Mouse (Mus musculus): ENCODE results near the gene Ctsc. TPM values are rescaled to one million over a fixed set of nuclear protein-coding genes. Genes with fewer than 3 reads are reported as not detected.
A peak's percentile ranks its signal among the peaks of the same experiment; 100 is the strongest.
"Not testable (repeated sequence)": the region's sequence is repeated elsewhere in the genome, so short reads cannot be mapped to it uniquely, and the experiment has no call there.

Gene Ctsc
- total RNA-seq (2021) = 10 to 100 TPM; 35.6 to 50.3 TPM

- DNase-seq = peak; percentile 75 to 79
- intact Hi-C loops (cut with DNase I) = loop anchor here (5.0 kb wide), 1 partner anchor 44 kb away; no protein-coding TSS in a partner anchor
Measured at GRCm38 (mm10) chr7:88277858-88278627, at the start of gene Ctsc. TSS of gene Ctsc (plus strand) at chr7:88278085.

DNA sequence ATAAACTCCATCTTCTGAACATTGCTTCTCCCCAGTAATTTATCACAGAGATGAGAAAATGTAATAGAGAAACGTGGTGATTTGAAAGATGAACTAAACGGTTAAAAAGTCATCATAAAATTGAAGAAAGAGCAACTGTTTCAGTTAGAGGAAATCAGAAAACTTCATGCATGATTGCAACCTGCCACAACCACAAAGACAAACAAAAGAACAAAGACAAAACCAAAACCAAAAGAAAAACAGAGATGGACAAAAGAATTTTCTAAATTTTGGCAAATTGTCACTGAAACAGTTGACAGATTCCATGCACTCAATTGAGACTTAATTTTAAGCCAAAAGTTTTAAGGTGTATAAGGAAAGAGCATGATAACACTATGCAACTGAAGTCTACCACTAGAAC is 48.8 kb upstream of the Ctsc start:
- intact Hi-C loops (cut with DNase I) = no loop called here
- DNase-seq = no peak

- no peak for DNase-seq
- intact Hi-C loops (cut with DNase I) = no loop called here
Measured at GRCm38 (mm10) chr7:88230121-88230520, 47.8 kb upstream of the Ctsc start.

DNA sequence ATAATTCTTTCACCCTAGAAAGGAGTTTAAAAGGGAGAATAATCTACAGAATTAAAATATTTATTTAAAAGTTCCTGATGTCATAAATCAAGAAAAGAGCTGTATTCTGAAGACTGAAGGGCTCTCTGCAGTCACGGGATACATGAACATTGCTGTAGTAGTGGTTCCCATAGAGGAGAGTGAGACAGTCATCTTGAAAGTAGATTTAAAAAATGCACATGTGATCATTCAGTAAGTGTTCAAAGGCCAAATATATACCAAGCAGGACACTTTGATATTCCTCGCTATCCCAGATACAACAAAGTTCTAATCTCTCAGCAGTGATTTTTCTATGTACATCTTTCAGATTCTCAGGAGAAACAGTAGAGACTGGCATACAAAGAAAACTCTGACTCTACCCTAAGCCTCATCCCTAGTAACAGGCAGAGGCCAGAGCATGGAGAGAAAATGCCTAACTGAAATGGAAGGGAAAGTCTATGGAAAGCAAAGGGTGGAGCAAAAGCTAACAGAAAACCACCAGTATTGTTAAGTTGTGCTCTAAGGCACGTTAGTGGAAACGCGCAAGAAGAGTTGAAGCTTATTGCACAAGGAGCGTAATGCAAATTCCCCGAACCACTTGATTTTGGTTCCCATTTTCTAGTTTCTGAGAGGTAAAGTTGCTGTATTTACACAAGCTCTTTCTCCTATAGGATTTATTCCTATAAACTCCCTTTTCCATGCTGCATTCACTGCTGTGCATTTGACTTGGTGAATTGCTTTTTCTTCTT is 46.9 kb upstream of the Ctsc start:
- no peak for DNase-seq
- intact Hi-C loops (cut with DNase I) = no loop called here

DNA sequence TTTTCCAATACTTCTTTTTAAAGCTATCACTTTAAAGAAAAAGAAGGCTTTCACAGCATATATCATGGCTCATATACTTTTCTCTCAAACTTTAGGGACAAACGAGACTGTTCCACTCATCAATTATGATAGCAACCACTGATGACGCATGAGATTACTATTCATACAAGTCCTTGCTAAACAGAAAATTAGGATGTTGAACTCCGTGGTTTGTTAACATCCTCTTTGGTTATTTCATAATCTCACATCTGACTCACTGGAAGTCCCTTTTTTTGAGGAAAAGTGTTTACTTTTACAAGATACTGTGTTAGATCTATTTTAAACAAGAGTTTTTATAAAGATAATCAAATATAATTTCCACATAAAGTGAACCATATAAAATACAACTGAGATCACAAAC is 34.8 kb upstream of the Ctsc start:
- DNase-seq = no peak
- intact Hi-C loops (cut with DNase I) = no loop called here

GRCm38 (mm10) chr7:88244462-88244861 is 33.4 kb upstream of the Ctsc start:
- intact Hi-C loops (cut with DNase I) = no loop called here
- DNase-seq = no peak

DNA sequence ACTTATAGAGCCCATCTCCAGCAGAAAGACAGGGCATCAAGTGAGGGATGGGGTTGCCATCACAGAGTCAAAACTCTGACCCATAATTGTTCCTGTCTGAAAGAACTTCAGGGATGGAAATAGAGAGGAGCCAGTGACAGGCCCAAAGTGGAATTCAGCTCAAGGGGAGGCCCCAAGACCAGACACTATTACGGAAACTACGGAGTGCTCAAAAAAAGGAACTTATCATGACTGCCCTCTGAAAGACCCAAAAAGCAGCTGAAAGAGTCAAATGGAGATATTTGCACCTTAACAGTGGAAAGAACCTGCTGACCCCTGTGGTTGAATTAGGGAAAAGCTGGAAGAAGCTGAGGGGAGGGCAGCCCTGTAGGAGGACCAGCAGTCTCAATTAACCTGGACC is 27.5 kb upstream of the Ctsc start:
- intact Hi-C loops (cut with DNase I) = not testable (repeated sequence)

GRCm38 (mm10) chr7:88251535-88251934 is 26.4 kb upstream of the Ctsc start:
- DNase-seq = no peak
- intact Hi-C loops (cut with DNase I) = no loop called here

More for the DNA sequence above, 27.5 kb upstream of the Ctsc start:
- not testable (repeated sequence) for DNase-seq

DNA sequence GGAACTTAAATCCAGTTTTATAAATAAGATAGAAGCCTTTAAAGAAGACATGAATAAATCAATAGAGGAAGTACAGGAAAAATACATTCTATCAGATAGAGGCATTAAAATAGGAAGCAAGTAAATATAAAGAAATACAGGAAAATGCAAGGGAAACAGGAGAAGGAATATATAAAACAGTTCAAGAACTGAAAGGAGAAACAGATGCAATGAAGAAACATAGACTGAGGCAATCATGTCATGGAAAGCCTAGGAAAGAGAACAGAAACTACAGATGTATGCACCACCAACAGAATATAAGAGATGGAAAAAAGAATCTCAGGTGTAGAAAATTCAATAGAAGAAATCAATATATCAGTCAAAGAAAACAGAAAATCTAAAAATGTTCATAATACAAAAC is 25.8 kb upstream of the Ctsc start:
- no peak for DNase-seq

DNA sequence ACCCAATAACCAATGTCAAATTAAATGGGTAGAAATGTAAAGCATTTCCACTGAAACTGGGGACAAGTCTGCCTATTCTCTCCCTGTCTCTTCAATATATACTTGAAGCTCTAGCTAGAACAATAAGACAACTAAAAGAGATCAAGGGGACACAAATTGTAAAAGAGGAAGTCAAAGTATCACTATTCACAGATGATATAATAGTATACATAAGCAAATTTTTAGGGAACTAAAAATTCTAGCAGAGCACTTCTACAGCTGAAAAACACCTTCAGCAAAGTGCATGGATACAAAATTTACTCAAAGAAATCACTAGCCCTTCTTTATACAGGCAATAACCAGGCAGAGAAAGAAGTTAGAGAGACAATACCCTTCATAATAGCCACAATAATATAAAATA is 23.0 kb upstream of the Ctsc start:
- DNase-seq = no peak
- intact Hi-C loops (cut with DNase I) = no loop called here

More for the DNA sequence above, 25.8 kb upstream of the Ctsc start:
- intact Hi-C loops (cut with DNase I) = no loop called here

GRCm38 (mm10) chr7:88259155-88259925 is 18.5 kb upstream of the Ctsc start:
- intact Hi-C loops (cut with DNase I) = no loop called here
- DNase-seq = no peak

DNA sequence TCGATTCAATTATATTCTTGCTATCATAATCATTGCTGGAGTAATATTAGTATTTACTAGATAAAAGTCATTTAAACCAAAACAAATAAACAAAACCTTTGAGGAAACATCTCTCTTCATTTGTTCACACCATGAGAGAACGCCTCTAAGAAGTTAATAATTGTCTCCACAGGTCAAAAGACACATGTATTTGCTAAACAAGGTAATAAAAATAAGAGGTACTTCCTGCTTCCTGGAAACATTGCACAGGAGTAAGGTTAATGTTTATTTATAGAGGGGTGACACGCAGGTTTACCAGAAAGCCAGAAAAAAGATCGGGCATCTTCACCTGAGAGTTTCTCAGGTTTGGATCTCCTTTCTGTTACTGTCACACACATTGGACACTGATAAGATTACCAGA is 16.1 kb upstream of the Ctsc start:
- intact Hi-C loops (cut with DNase I) = no loop called here

DNA sequence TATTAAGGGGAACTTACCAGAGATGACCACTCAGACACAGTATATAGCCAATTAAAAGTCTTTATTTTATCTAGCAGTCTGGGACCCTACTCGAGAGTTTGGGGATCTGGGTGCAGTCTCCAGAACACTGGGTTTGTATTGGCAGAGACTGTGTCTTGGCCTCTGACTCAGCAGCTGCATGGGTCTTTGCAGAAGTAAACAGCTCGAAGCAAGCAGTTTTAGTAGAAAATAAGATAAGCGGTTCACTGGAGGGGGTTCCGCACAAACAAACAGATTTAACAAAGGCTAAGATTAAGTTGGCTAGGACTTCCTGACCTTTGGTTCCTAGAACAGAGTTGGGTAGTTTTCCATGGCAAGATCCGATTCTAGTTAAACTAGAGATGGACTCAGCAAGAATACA is 13.0 kb upstream of the Ctsc start:
- intact Hi-C loops (cut with DNase I) = no loop called here
- DNase-seq = no peak

More for the DNA sequence above, 16.1 kb upstream of the Ctsc start:
- no peak for DNase-seq

- intact Hi-C loops (cut with DNase I) = no loop called here
- no peak for DNase-seq
Measured at GRCm38 (mm10) chr7:88269913-88270312, 8.0 kb upstream of the Ctsc start.

- no peak for DNase-seq
- intact Hi-C loops (cut with DNase I) = no loop called here
Measured at GRCm38 (mm10) chr7:88271531-88271930, 6.4 kb upstream of the Ctsc start.

GRCm38 (mm10) chr7:88276914-88277765 is 745 bp upstream of the Ctsc start:
- intact Hi-C loops (cut with DNase I) = loop anchor here (5.0 kb wide), 1 partner anchor 45 kb away; no protein-coding TSS in a partner anchor
- peak in 1 of 2 experiments; percentile 25 for DNase-seq

DNA sequence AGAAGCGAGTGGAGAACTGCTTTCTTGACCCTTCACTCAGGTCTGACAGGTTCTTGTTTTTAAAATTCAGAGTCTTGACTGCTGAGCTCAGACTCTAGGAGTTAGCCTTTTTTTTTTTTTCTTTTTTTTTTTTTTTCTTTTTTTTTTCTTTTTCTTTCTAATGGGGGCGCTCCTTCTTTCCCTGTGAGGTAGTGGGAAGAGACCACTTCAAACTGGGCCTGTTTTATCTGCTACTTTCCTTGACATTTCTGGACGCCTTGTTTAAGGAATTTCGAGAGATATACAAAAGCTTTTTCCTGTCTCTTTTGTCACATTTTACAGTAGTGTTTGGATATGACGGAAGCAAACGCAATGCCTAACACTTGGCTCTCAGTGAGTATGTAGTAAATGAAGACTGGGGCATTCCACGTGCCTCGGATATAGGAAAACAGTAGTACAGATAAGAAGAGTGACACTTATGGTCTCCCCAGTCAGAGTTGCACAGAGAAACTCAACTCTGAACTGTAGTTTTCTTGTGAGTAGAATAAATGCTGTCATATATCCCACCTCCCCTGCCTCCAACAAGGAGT is 827 bp downstream of the Ctsc start:
- intact Hi-C loops (cut with DNase I) = loop anchor here (5.0 kb wide), 1 partner anchor 44 kb away; no protein-coding TSS in a partner anchor

GRCm38 (mm10) chr7:88285276-88285675 is 7.4 kb downstream of the Ctsc start:
- no peak for DNase-seq
- intact Hi-C loops (cut with DNase I) = no loop called here

More for the DNA sequence above, 827 bp downstream of the Ctsc start:
- no peak for DNase-seq

DNA sequence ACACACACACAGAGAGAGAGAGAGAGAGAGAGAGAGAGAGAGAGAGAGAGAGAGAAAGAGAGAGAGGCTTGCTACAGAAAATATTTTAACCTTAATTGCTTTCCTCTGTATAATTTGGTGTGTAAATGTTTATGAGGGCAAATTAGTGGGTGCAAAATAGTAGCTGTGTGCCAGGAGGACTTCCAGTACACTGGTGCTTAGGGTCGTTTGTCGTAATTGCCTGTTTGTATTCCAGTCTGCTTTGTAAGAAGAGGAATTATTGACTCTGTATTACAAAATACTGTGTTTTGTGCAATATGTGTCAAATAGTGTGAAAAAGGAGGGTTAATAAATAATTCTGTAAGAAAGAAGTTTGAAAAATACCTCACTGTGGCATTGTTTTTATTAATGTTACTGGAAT is 13.2 kb downstream of the Ctsc start:
- intact Hi-C loops (cut with DNase I) = no loop called here
- DNase-seq = no peak

DNA sequence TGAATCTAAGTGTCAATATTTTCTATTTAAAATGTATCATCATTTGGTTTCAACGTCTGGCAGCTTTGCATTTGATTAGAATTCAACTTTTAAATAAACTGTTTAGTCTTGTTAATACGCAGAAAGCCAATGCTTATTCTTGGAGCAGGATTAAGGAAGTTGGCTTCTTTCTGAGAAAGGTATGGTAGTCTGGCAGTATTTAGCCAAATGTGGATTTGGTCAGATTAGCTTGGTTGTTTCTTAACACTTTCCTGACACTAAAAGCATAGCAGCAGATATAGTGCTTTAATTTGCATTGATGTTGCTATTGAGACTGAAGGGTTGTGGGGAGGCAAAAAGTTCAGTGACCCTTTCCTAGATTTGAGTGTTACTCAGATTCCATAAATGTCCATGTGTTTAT is 14.2 kb downstream of the Ctsc start:
- intact Hi-C loops (cut with DNase I) = no loop called here
- DNase-seq = no peak

Data from heart, postnatal 36 days (tissue).